Mouse (Mus musculus): ENCODE data around the gene Stat4.

Gene Stat4

GRCm38 (mm10) chr1:52148178-52148577 lies 161.2 kb downstream of the Stat4 start:
- DNase-seq = no peak

- DNase-seq = no peak
Measured at GRCm38 (mm10) chr1:52148696-52149095, 161.7 kb downstream of the Stat4 start.

GRCm38 (mm10) chr1:52149934-52150346 lies 163.0 kb downstream of the Stat4 start:
- no peak for DNase-seq

GRCm38 (mm10) chr1:52150676-52151075 lies 163.7 kb downstream of the Stat4 start:
- DNase-seq = no peak

GRCm38 (mm10) chr1:52151166-52151565 lies 164.2 kb downstream of the Stat4 start:
- DNase-seq = no peak

- DNase-seq = no peak
Measured at GRCm38 (mm10) chr1:52152369-52152768, 165.4 kb downstream of the Stat4 start.

- no peak for DNase-seq
Measured at GRCm38 (mm10) chr1:52152936-52153335, 166.0 kb downstream of the Stat4 start.

GRCm38 (mm10) chr1:52154890-52155289 lies 167.9 kb downstream of the Stat4 start:
- DNase-seq = no peak

DNA sequence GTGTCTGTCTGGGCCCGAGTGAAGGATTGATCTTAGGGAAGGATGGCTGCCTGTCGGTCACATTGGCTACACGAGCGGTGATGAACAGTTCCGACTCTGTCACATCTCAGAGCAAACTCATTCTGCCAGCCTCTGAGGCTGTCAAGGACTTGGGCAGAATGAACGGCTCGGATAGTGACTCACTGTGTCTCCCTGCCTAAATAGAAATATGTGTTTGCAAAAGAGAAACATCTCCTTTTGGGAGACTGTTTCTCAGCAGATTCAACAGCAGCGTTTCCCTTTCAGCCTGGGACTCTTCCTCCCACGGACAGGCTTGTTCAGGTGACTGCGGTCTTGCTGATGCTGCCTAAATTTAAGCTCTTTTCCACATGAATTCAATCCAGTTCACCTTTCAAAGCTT lies 169.4 kb downstream of the Stat4 start:
- no peak for DNase-seq
